Mouse (Mus musculus) erythroblast, adult 5-6 weeks (primary cell): ENCODE results near the gene 1500011B03Rik. TPM values are rescaled to one million over a fixed set of nuclear protein-coding genes. Genes with fewer than 3 reads are reported as not detected.
"Not testable (repeated sequence)": the region's sequence is repeated elsewhere in the genome, so short reads cannot be mapped to it uniquely, and the experiment has no call there.

ENCODE experiments used
- ATAC-seq: replicated peaks from 2 replicates; pipeline ENCODE4 v1.8.0; 2016; ENCODE audit warnings: moderate number of reproducible peaks, mild to moderate bottlenecking, moderate TSS enrichment, inconsistent platforms; ENCODE audit not compliant: poor library complexity, low FRiP score, severe bottlenecking
- total RNA-seq, 2 experiments: library from RNA; stranded (forward) in 1 of 2; stranded (reverse) in 1 of 2; fragments of 150-400 nt in 1 of 2; fragments of 200-764, 138-1000 nt in 1 of 2; gene quantifications; 2 replicates each; pipeline versions ENCODE4 v1.2.3 to v1.2.4; 2015 to 2017; ENCODE audit warnings: low replicate concordance in 2 of 2

Gene 1500011B03Rik
- total RNA-seq (2015; ENCODE audit: low replicate concordance) (16.7 and 24.8 TPM in 2 replicates), total RNA-seq (2017; ENCODE audit: low replicate concordance) (2.4 and 10.7 TPM in 2 replicates)

- ATAC-seq: peak; percentile 35
Observed at GRCm38 (mm10) chr5:114822796-114823688, at the start of gene 1500011B03Rik. Gene 1500011B03Rik (minus strand): TSS chr5:114823468.

GRCm38 (mm10) chr5:114865279-114865678, 42.0 kb upstream of the 1500011B03Rik start:
- ATAC-seq: no peak

- no peak for ATAC-seq
Observed at GRCm38 (mm10) chr5:114864813-114865212, 41.5 kb upstream of the 1500011B03Rik start.

GRCm38 (mm10) chr5:114861730-114862129, 38.5 kb upstream of the 1500011B03Rik start:
- ATAC-seq: no peak

GRCm38 (mm10) chr5:114859253-114859652, 36.0 kb upstream of the 1500011B03Rik start:
- 0 out of 2 replicates have a peak, but pooled peaks have one; percentile 60 for ATAC-seq

- no peak for ATAC-seq
Observed at GRCm38 (mm10) chr5:114858582-114858981, 35.3 kb upstream of the 1500011B03Rik start, which contains the start of gene Gm9936. Gene Gm9936 (minus strand): TSS chr5:114858682.

- not testable (repeated sequence) for ATAC-seq
Observed at GRCm38 (mm10) chr5:114853364-114853763, 30.1 kb upstream of the 1500011B03Rik start, which contains the start of gene 4930519G04Rik. Gene 4930519G04Rik (plus strand): TSS chr5:114853664.

- ATAC-seq: no peak
Observed at GRCm38 (mm10) chr5:114851565-114852236, 28.4 kb upstream of the 1500011B03Rik start.

GRCm38 (mm10) chr5:114844371-114844770, 21.1 kb upstream of the 1500011B03Rik start:
- ATAC-seq: not testable (repeated sequence)

GRCm38 (mm10) chr5:114842674-114843073, 19.4 kb upstream of the 1500011B03Rik start:
- no peak for ATAC-seq

GRCm38 (mm10) chr5:114842155-114842554, 18.9 kb upstream of the 1500011B03Rik start:
- not testable (repeated sequence) for ATAC-seq

GRCm38 (mm10) chr5:114840481-114840880, 17.2 kb upstream of the 1500011B03Rik start:
- ATAC-seq: not testable (repeated sequence)

- no peak for ATAC-seq
Observed at GRCm38 (mm10) chr5:114836886-114837285, 13.6 kb upstream of the 1500011B03Rik start.

GRCm38 (mm10) chr5:114829740-114830139, 6.5 kb upstream of the 1500011B03Rik start:
- no peak for ATAC-seq

GRCm38 (mm10) chr5:114827427-114827826, 4.2 kb upstream of the 1500011B03Rik start:
- no peak for ATAC-seq

GRCm38 (mm10) chr5:114825978-114826691, 2.9 kb upstream of the 1500011B03Rik start:
- ATAC-seq: peak; percentile 96

GRCm38 (mm10) chr5:114824197-114824596, 929 bp upstream of the 1500011B03Rik start:
- peak; percentile 80 for ATAC-seq

GRCm38 (mm10) chr5:114818124-114818523, 5.1 kb downstream of the 1500011B03Rik start:
- ATAC-seq: peak; percentile 77

- ATAC-seq: no peak
Observed at GRCm38 (mm10) chr5:114816599-114816998, 6.7 kb downstream of the 1500011B03Rik start.
